Mouse (Mus musculus) gastrocnemius, adult 2 months (tissue): ENCODE measurements around the gene Gm1043. TPM values are rescaled to one million over a fixed set of nuclear protein-coding genes. Genes with fewer than 3 reads are reported as not detected.

Experiments used
- DNase-seq: peaks from one replicate; pipeline ENCODE4 v3.0.0; 2022
- H3K27ac ChIP-seq: fragments of 200-600 bp; 2 replicates; pipeline ENCODE4 v1.8.1; 2022; ENCODE audit warnings: mild to moderate bottlenecking
- H3K4me3 ChIP-seq: fragments of 200-600 bp; 2 replicates; pipeline ENCODE4 v1.8.1; 2022; ENCODE audit warnings: mild to moderate bottlenecking, moderate library complexity
- CTCF ChIP-seq: fragments of 200-600 bp; IDR thresholded peaks from 2 replicates; pipeline ENCODE4 v1.8.1; 2022; ENCODE audit warnings: antibody characterized with exemption, mild to moderate bottlenecking, moderate library complexity
- intact Hi-C: fragments of 180-260 bp; cut with DNase I; formaldehyde crosslinking; loops from one replicate; pipeline ENCODE4 v1.15.1; 2025
- total RNA-seq, 2 experiments: library from RNA; stranded (reverse); gene quantifications; 2 replicates each; pipeline ENCODE4 v1.2.3; 2021

The Gm1043 gene
- total RNA-seq, 2 experiments from 2014 or later: not detected

GRCm38 (mm10) chr5:37050521-37051373 is 34.4 kb upstream of the Gm1043 start:
- no peak for TF ChIP-seq CTCF

GRCm38 (mm10) chr5:37051374-37052100 is 33.6 kb upstream of the Gm1043 start:
- TF ChIP-seq CTCF: no peak
- H3K27ac ChIP-seq: no peak overlapping the region
- intact Hi-C loops: no loop called here
- H3K4me3 ChIP-seq: no peak overlapping the region
- DNase-seq: no peak

More at GRCm38 (mm10) chr5:37050521-37051373, 34.4 kb upstream of the Gm1043 start:
- intact Hi-C loops: no loop called here
- DNase-seq: no peak
- Histone ChIP-seq H3K4me3 (no peak overlapping the region), H3K27ac (no peak overlapping the region)

GRCm38 (mm10) chr5:37052846-37053245 is 32.3 kb upstream of the Gm1043 start:
- no peak for TF ChIP-seq CTCF
- DNase-seq: no peak
- Histone ChIP-seq H3K4me3 (no peak overlapping the region), H3K27ac (no peak overlapping the region)
- intact Hi-C loops: no loop called here

GRCm38 (mm10) chr5:37055789-37056188 is 29.4 kb upstream of the Gm1043 start:
- intact Hi-C loops: no loop called here
- no peak overlapping the region for H3K4me3 ChIP-seq
- DNase-seq: no peak
- no peak overlapping the region for H3K27ac ChIP-seq
- no peak for TF ChIP-seq CTCF

GRCm38 (mm10) chr5:37056471-37056870 is 28.7 kb upstream of the Gm1043 start:
- no peak overlapping the region for H3K27ac ChIP-seq
- no peak for TF ChIP-seq CTCF
- H3K4me3 ChIP-seq: no peak overlapping the region
- DNase-seq: no peak
- intact Hi-C loops: no loop called here

- no peak for TF ChIP-seq CTCF
- Histone ChIP-seq H3K4me3 (no peak overlapping the region), H3K27ac (no peak overlapping the region)
- intact Hi-C loops: no loop called here
- DNase-seq: no peak
Observed at GRCm38 (mm10) chr5:37061612-37062011, 23.6 kb upstream of the Gm1043 start.

- no peak overlapping the region for H3K27ac ChIP-seq
- intact Hi-C loops: no loop called here
- TF ChIP-seq CTCF: no peak
- DNase-seq: no peak
- H3K4me3 ChIP-seq: no peak overlapping the region
Observed at GRCm38 (mm10) chr5:37064454-37065449, 20.4 kb upstream of the Gm1043 start.

GRCm38 (mm10) chr5:37066703-37067568 is 18.2 kb upstream of the Gm1043 start:
- intact Hi-C loops: no loop called here
- Histone ChIP-seq H3K4me3 (no peak overlapping the region), H3K27ac (no peak overlapping the region)
- no peak for TF ChIP-seq CTCF
- DNase-seq: no peak

- DNase-seq: no peak
- Histone ChIP-seq H3K27ac (no peak overlapping the region), H3K4me3 (no peak overlapping the region)
- intact Hi-C loops: no loop called here
- no peak for TF ChIP-seq CTCF
Observed at GRCm38 (mm10) chr5:37073660-37074059, 11.5 kb upstream of the Gm1043 start.

- Histone ChIP-seq H3K4me3 (no peak overlapping the region), H3K27ac (no peak overlapping the region)
- intact Hi-C loops: no loop called here
- DNase-seq: no peak
- TF ChIP-seq CTCF: no peak
Observed at GRCm38 (mm10) chr5:37076692-37077329, 8.4 kb upstream of the Gm1043 start.

GRCm38 (mm10) chr5:37077330-37077698 is 7.9 kb upstream of the Gm1043 start:
- Histone ChIP-seq H3K4me3 (no peak overlapping the region), H3K27ac (no peak overlapping the region)
- TF ChIP-seq CTCF: no peak
- intact Hi-C loops: no loop called here
- no peak for DNase-seq
